Mouse (Mus musculus): ENCODE measurements around the gene Ssxb5. TPM values are rescaled to one million over a fixed set of nuclear protein-coding genes. Genes with fewer than 3 reads are reported as not detected.
"Not testable (repeated sequence)": the region's sequence is repeated elsewhere in the genome, so short reads cannot be mapped to it uniquely, and the experiment has no call there.

Gene Ssxb5
- polyA plus RNA-seq (2015; fragmentation: Nextera tagmentation; extraction: Ambion mirVana): not detected in 2 replicates

GRCm38 (mm10) chrX:8803391-8803790, at the start of gene Ssxb5:
TSS of gene Ssxb5 (plus strand) at chrX:8803691.
- not testable (repeated sequence) for H3K9ac ChIP-seq (ENCODE audit: low read length); ATAC-seq (ENCODE audit: low read depth); H3K36me3 ChIP-seq (ENCODE audit: control insufficient read depth, insufficient read depth, low read length); H3K4me2 ChIP-seq (ENCODE audit: low read depth, low read length); H3K4me3 ChIP-seq (ENCODE audit: low read length); H3K4me1 ChIP-seq (replicated peaks; ENCODE audit: control insufficient read depth, insufficient read depth, low read length); H3K27me3 ChIP-seq (ENCODE audit: control insufficient read depth, insufficient read depth, low read depth, low read length); H3K9me3 ChIP-seq (ENCODE audit: control insufficient read depth, low read length); H3K27ac ChIP-seq (ENCODE audit: low read length)
- WGBS: 72% methylated on average over 4 of the region's 4 CpGs

DNA sequence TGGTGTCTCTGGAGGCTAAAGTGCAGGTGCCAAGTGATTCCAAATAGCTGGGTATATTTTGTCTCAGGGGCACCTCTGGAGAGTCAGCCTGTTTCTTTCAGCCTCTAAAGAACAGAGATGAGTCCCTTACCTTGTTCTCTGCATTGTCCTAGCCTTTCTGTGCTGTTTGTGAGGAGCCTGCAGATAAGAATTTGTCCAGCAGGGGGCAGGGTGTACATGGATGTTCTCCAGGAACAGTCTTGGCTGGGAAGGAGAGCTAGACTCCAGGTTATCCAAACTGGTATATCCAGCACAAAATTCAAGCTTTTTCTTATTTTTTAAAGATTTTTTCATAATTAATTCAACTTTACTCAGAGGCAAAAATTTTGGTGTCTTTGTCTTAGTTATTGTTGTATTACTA, 28.6 kb downstream of the Ssxb5 start:
- Histone ChIP-seq H3K9me3 (ENCODE audit: control insufficient read depth, low read length) (no peaks in the 10 kb centered on the region), H3K9ac (ENCODE audit: low read length) (no peak overlapping the region), H3K36me3 (ENCODE audit: control insufficient read depth, insufficient read depth, low read length) (no peaks in the 10 kb centered on the region), H3K27me3 (ENCODE audit: control insufficient read depth, insufficient read depth, low read depth, low read length) (no peaks in the 10 kb centered on the region), H3K27ac (ENCODE audit: low read length) (no peak overlapping the region), H3K4me2 (ENCODE audit: low read depth, low read length) (no peak overlapping the region), H3K4me1 (replicated peaks; ENCODE audit: control insufficient read depth, insufficient read depth, low read length) (no peaks in the 10 kb centered on the region), H3K4me3 (ENCODE audit: low read length) (no peak overlapping the region)
- ATAC-seq (ENCODE audit: low read depth): no peak

DNA sequence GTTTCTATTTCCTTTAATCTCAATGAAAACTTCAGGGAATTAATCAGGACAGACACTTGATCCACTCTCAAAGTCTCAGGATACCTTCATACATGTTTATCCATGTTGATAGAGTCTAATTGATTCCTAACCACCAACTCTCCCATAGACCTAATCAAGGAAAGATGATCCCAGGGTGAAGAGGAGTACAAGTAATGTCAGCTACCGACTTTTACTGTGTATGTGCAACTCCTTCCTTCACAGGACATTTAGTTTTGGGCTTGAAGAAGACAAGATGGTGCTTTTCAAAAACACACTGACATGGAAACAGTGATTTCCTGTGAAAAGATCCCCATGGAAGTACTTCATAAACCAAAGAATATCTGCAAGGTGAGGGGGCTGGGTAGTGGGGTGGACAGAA, 40.2 kb downstream of the Ssxb5 start, which contains the start of gene Gm6592:
Gene Gm6592, plus strand, starts transcription at position 301 of the 400 bp plus-strand sequence.
- H3K27ac ChIP-seq (ENCODE audit: low read length): no peak within 1 kb of the TSS
- H3K4me1 ChIP-seq (replicated peaks; ENCODE audit: control insufficient read depth, insufficient read depth, low read length): no peaks in the 10 kb centered on the region
- no peak within 1 kb of the TSS for H3K4me3 ChIP-seq (ENCODE audit: low read length)
- no peaks in the 10 kb centered on the region for H3K27me3 ChIP-seq (ENCODE audit: control insufficient read depth, insufficient read depth, low read depth, low read length)
- no peak within 1 kb of the TSS for H3K9ac ChIP-seq (ENCODE audit: low read length)
- H3K4me2 ChIP-seq (ENCODE audit: low read depth, low read length): no peak within 1 kb of the TSS
- no peaks in the 10 kb centered on the region for H3K9me3 ChIP-seq (ENCODE audit: control insufficient read depth, low read length)
- ATAC-seq (ENCODE audit: low read depth): no peak
- no peaks in the 10 kb centered on the region for H3K36me3 ChIP-seq (ENCODE audit: control insufficient read depth, insufficient read depth, low read length)
- whole genome bisulfite sequencing: 52% methylated on average over 1 of the region's 1 CpGs

DNA sequence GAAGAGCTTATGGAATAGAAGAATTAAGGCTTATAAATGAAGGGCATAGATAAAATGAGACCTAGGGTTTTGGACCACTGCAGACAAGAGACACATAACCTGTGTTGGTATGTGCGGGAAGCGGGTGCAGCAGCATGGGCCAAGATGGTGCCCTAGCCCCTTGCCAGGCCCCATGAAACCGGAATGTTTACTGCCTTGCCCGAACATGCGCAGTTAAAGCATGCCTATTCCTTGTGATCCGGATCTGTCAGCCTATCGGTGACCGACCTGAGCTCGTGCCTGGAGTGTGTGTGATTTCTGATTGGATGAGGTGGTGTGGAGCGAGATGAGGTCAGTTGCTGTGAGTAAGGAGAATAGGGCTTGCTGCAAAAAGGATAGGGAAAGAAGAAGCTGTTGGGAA, 49.0 kb downstream of the Ssxb5 start:
- Histone ChIP-seq H3K27me3 (ENCODE audit: control insufficient read depth, insufficient read depth, low read depth, low read length) (no peaks in the 10 kb centered on the region), H3K27ac (ENCODE audit: low read length) (no peak overlapping the region), H3K9ac (ENCODE audit: low read length) (no peak overlapping the region), H3K4me3 (ENCODE audit: low read length) (no peak overlapping the region), H3K4me1 (replicated peaks; ENCODE audit: control insufficient read depth, insufficient read depth, low read length) (no peaks in the 10 kb centered on the region), H3K9me3 (ENCODE audit: control insufficient read depth, low read length) (no peaks in the 10 kb centered on the region), H3K4me2 (ENCODE audit: low read depth, low read length) (no peak overlapping the region), H3K36me3 (ENCODE audit: control insufficient read depth, insufficient read depth, low read length) (no peaks in the 10 kb centered on the region)
- no peak for ATAC-seq (ENCODE audit: low read depth)
- 87% methylated on average over 10 of the region's 10 CpGs for WGBS

Other genes starting within 250 kb of the Ssxb5 start
- not detected in 2 replicates for gene Ssxb3, start 211.9 kb upstream of the Ssxb5 start, polyA plus RNA-seq (2015; fragmentation: Nextera tagmentation; extraction: Ambion mirVana)
- gene Ssxb8, start 112.8 kb upstream of the Ssxb5 start, polyA plus RNA-seq (2015; fragmentation: Nextera tagmentation; extraction: Ambion mirVana): not detected in 2 replicates
- gene Ssx9, start 55.3 kb upstream of the Ssxb5 start, polyA plus RNA-seq (2015; fragmentation: Nextera tagmentation; extraction: Ambion mirVana): not detected in 2 replicates
- not detected in 2 replicates for gene Gm6592, start 40.3 kb downstream of the Ssxb5 start, polyA plus RNA-seq (2015; fragmentation: Nextera tagmentation; extraction: Ambion mirVana)
- not detected in 2 replicates for gene Gm5751, start 70.6 kb downstream of the Ssxb5 start, polyA plus RNA-seq (2015; fragmentation: Nextera tagmentation; extraction: Ambion mirVana)
- gene B630019K06Rik, start 88.7 kb downstream of the Ssxb5 start, polyA plus RNA-seq (2015; fragmentation: Nextera tagmentation; extraction: Ambion mirVana): 3.1 and 3.5 TPM in 2 replicates
- not detected in 2 replicates for gene Fthl17b, start 159.3 kb downstream of the Ssxb5 start, polyA plus RNA-seq (2015; fragmentation: Nextera tagmentation; extraction: Ambion mirVana)
- gene Fthl17c, start 172.9 kb downstream of the Ssxb5 start, polyA plus RNA-seq (2015; fragmentation: Nextera tagmentation; extraction: Ambion mirVana): not detected in 2 replicates
- not detected in 2 replicates for gene Fthl17d, start 183.1 kb downstream of the Ssxb5 start, polyA plus RNA-seq (2015; fragmentation: Nextera tagmentation; extraction: Ambion mirVana)
- not detected in 2 replicates for gene Fthl17e, start 229.8 kb downstream of the Ssxb5 start, polyA plus RNA-seq (2015; fragmentation: Nextera tagmentation; extraction: Ambion mirVana)